Mouse (Mus musculus) midbrain, embryonic 16.5 days (tissue): ENCODE results near the gene Ccdc167. TPM values are rescaled to one million over a fixed set of nuclear protein-coding genes. Genes with fewer than 3 reads are reported as not detected.

Source experiments
- ATAC-seq: fragments of 200-750 bp; cut with Nextera tagmentation; 2 replicates; pipeline ENCODE4 v1.8.0; 2017; ENCODE audit warnings: moderate TSS enrichment
- H3K27ac ChIP-seq: fragments of 300-500 bp; sonication (generic); 2 replicates; pipeline ENCODE4 v1.5.1; 2014; ENCODE audit warnings: mild to moderate bottlenecking, low read length, mixed read lengths
- H3K27me3 ChIP-seq: fragments of 300-500 bp; sonication (generic); 2 replicates; pipeline ENCODE4 v1.6.1; 2014; ENCODE audit warnings: low read depth, low read length, mixed read lengths; ENCODE audit not compliant: control insufficient read depth, insufficient read depth
- H3K36me3 ChIP-seq: fragments of 300-500 bp; sonication (generic); 2 replicates; pipeline ENCODE4 v1.6.1; 2014; ENCODE audit warnings: mild to moderate bottlenecking, low read length, moderate library complexity, mixed read lengths; ENCODE audit not compliant: control insufficient read depth, insufficient read depth
- H3K4me1 ChIP-seq: fragments of 300-500 bp; sonication (generic); 2 replicates; pipeline ENCODE4 v1.6.1; 2014; ENCODE audit warnings: mild to moderate bottlenecking, low read length, mixed read lengths; ENCODE audit not compliant: control insufficient read depth, insufficient read depth
- H3K4me2 ChIP-seq: fragments of 300-500 bp; sonication (generic); 2 replicates; pipeline ENCODE4 v1.6.1; 2014; ENCODE audit warnings: mild to moderate bottlenecking, low read length, mixed read lengths
- H3K4me3 ChIP-seq: fragments of 300-500 bp; sonication (generic); 2 replicates; pipeline ENCODE4 v1.5.1; 2014; ENCODE audit warnings: low read depth, mild to moderate bottlenecking, low read length, moderate library complexity, mixed read lengths
- H3K9ac ChIP-seq: fragments of 300-500 bp; sonication (generic); 2 replicates; pipeline ENCODE4 v1.6.1; 2014; ENCODE audit warnings: low read depth, low read length, mixed read lengths
- H3K9me3 ChIP-seq: fragments of 300-500 bp; sonication (generic); replicated peaks from 2 replicates; pipeline ENCODE4 v1.6.1; 2014; ENCODE audit warnings: mild to moderate bottlenecking, low read length, mixed read lengths; ENCODE audit not compliant: control insufficient read depth, poor library complexity, severe bottlenecking
- WGBS: fragments of 180-500 bp; shearing (Covaris S2); extraction: QIAGEN DNeasy Blood & Tissue Kit; methylation state at CpG from one replicate; pipeline ENCODE4 v1.1.7; 2014; 5-methylcytosine and 5-hydroxymethylcytosine counted together
- polyA plus RNA-seq: library from polyadenylated mRNA; unstranded; fragments of >200 nt; fragmentation: Nextera tagmentation; extraction: Ambion mirVana; gene quantifications from 2 replicates; pipeline ENCODE4 v1.2.1, GENCODE M21; 2015

The Ccdc167 gene
- polyA plus RNA-seq, 1 experiment from 2014 or later: 10.9 TPM

GRCm38 (mm10) chr17:29737849-29738804, 21.3 kb upstream of the Ccdc167 start:
- Histone ChIP-seq H3K9me3 (no peaks in the 10 kb centered on the region), H3K36me3 (no peaks in the 10 kb centered on the region), H3K27me3 (no peaks in the 10 kb centered on the region), H3K9ac (no peak overlapping the region), H3K4me2 (peak overlapping the region; percentile 23; the same call in 1 of the 2 replicates), H3K27ac (peak overlapping the region; percentile 64), H3K4me3 (no peak overlapping the region), H3K4me1 (peaks cover 22% of the 10 kb centered on the region)
- peak; percentile 81 for ATAC-seq
- 34% methylated on average over 22 of the region's 22 CpGs for WGBS

GRCm38 (mm10) chr17:29736448-29737014, 19.7 kb upstream of the Ccdc167 start:
- Histone ChIP-seq H3K4me1 (peaks cover 24% of the 10 kb centered on the region), H3K9me3 (no peaks in the 10 kb centered on the region), H3K4me3 (no peak overlapping the region), H3K4me2 (no peak overlapping the region), H3K27ac (peak overlapping the region; percentile 69), H3K27me3 (no peaks in the 10 kb centered on the region), H3K9ac (no peak overlapping the region), H3K36me3 (no peaks in the 10 kb centered on the region)
- ATAC-seq: peak; percentile 56; the same call in 1 of the 2 replicates
- 8% methylated on average over 15 of the region's 15 CpGs for WGBS

GRCm38 (mm10) chr17:29732522-29732921, 15.7 kb upstream of the Ccdc167 start:
- peaks cover 27% of the 10 kb centered on the region for H3K4me1 ChIP-seq
- H3K27ac ChIP-seq: no peak overlapping the region
- 74% methylated on average over 2 of the region's 2 CpGs for WGBS

GRCm38 (mm10) chr17:29731953-29732325, 15.1 kb upstream of the Ccdc167 start:
- no peak overlapping the region for H3K9ac ChIP-seq
- no peak for ATAC-seq
- no peak overlapping the region for H3K4me3 ChIP-seq
- H3K4me2 ChIP-seq: no peak overlapping the region
- no peaks in the 10 kb centered on the region for H3K9me3 ChIP-seq
- no peaks in the 10 kb centered on the region for H3K27me3 ChIP-seq
- peaks cover 27% of the 10 kb centered on the region for H3K4me1 ChIP-seq
- WGBS: 30% methylated on average over 6 of the region's 6 CpGs
- peak overlapping the region; percentile 63 for H3K27ac ChIP-seq
- H3K36me3 ChIP-seq: no peaks in the 10 kb centered on the region

More at GRCm38 (mm10) chr17:29732522-29732921, 15.7 kb upstream of the Ccdc167 start:
- Histone ChIP-seq H3K9me3 (no peaks in the 10 kb centered on the region), H3K4me3 (no peak overlapping the region), H3K36me3 (no peaks in the 10 kb centered on the region), H3K4me2 (no peak overlapping the region), H3K9ac (no peak overlapping the region), H3K27me3 (no peaks in the 10 kb centered on the region)
- no peak for ATAC-seq

- Histone ChIP-seq H3K36me3 (no peaks in the 10 kb centered on the region), H3K27ac (peak overlapping the region; percentile 63), H3K9ac (no peak overlapping the region), H3K27me3 (no peaks in the 10 kb centered on the region), H3K9me3 (no peaks in the 10 kb centered on the region), H3K4me3 (no peak overlapping the region), H3K4me2 (no peak overlapping the region), H3K4me1 (peaks cover 23% of the 10 kb centered on the region)
- 31% methylated on average over 10 of the region's 12 CpGs for WGBS
- ATAC-seq: peak; percentile 11; the same call in 1 of the 2 replicates
Measured at GRCm38 (mm10) chr17:29731266-29731952, 14.6 kb upstream of the Ccdc167 start.

GRCm38 (mm10) chr17:29730510-29731265, 13.8 kb upstream of the Ccdc167 start:
- Histone ChIP-seq H3K36me3 (no peaks in the 10 kb centered on the region), H3K9ac (peak overlapping the region; percentile 48), H3K9me3 (no peaks in the 10 kb centered on the region), H3K4me3 (no peak overlapping the region), H3K4me1 (peaks cover 17% of the 10 kb centered on the region), H3K4me2 (no peak overlapping the region), H3K27me3 (no peaks in the 10 kb centered on the region), H3K27ac (peak overlapping the region; percentile 63)
- WGBS: 22% methylated on average over 13 of the region's 13 CpGs
- ATAC-seq: peak; percentile 57

GRCm38 (mm10) chr17:29728082-29728481, 11.2 kb upstream of the Ccdc167 start:
- no peaks in the 10 kb centered on the region for H3K36me3 ChIP-seq
- H3K4me2 ChIP-seq: no peak overlapping the region
- no peak overlapping the region for H3K9ac ChIP-seq
- H3K27ac ChIP-seq: no peak overlapping the region
- H3K4me1 ChIP-seq: peaks cover 15% of the 10 kb centered on the region
- H3K9me3 ChIP-seq: no peaks in the 10 kb centered on the region
- H3K27me3 ChIP-seq: no peaks in the 10 kb centered on the region
- ATAC-seq: no peak
- no peak overlapping the region for H3K4me3 ChIP-seq
- WGBS: 54% methylated on average over 8 of the region's 8 CpGs

DNA sequence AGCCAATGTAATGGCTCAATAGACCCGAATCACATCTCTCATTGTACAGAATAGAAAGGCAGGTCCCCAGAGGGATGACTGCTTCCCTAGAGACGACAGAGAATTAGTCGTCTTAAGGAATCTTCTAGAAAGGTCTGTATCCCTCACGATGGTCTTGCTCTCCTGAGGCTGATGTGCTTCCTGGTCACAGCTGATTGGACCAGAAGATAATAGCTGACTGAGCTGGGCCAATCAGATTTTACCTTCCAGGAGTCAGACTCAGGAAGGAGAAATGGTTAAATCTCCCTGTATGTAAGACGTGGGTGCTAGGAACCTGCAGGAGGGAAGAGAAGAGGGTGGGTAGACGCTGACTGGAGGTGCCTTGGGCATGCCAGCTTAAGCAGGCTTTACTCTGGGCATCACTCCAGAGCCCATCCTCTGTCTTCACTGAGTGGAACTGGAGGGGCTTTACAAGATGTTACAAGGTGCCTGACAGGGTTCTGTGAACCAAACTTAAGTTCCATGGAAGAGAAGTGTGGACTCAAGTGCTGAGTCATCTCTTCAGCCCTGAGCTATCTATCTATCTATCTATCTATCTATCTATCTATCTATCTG, 8.3 kb upstream of the Ccdc167 start:
- no peak for ATAC-seq
- Histone ChIP-seq H3K4me3 (no peak overlapping the region), H3K27me3 (no peaks in the 10 kb centered on the region), H3K9ac (no peak overlapping the region), H3K27ac (no peak overlapping the region), H3K9me3 (no peaks in the 10 kb centered on the region), H3K4me1 (peaks cover 1% of the 10 kb centered on the region), H3K36me3 (no peaks in the 10 kb centered on the region), H3K4me2 (no peak overlapping the region)
- 70% methylated on average over 6 of the region's 6 CpGs for WGBS
